ENCODE assay signal across 28 mouse cellular contexts in the genomic region with DNA sequence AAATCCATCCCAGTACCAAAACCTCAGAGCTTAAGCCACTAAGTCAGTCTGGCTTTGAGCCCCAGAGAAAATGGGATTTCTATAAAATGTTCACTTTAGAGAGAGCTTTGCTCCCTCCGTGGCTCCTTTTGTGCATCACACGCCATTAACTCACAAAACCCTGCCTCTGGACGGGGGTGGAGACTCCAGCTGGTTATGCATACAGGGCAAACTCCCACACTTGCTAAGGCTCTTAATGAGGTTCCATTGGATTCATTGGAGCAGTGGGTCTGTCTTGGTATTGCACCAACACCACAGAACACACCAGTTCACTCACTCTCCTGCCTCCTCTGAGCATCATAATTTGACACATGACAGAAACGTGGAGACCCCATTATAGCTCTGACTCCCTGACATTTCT.
A peak's percentile ranks its signal among the peaks of the same experiment; 100 is the strongest.
DNase-seq lines count a peak whose midpoint lies in the region; ATAC-seq and TF ChIP-seq lines count a peak whose summit lies in the region.
"Had no signal": no experiment of that assay in that cellular context is flagged by ENCODE, and none has a peak within 500 bp of the region (broad histone marks: within the 10 kb centered on the region; RNA-seq: fewer than 3 reads in every experiment).

No protein-coding gene starts in this region.

- TF ChIP-seq CTCF in Patski (IDR thresholded peaks at IDR 0.05), result no peak

- ATAC-seq in midbrain, embryonic 11.5 days (ENCODE audit: low FRiP score), result no peak
- ATAC-seq in midbrain, embryonic 13.5 days, result no peak
- no peak for ATAC-seq in Patski
- peak; percentile 65; the same call in 1 of the 2 replicates for ATAC-seq in limb, embryonic 14.5 days (ENCODE audit: low FRiP score, low read depth)
- ATAC-seq in hindbrain, embryonic 12.5 days (ENCODE audit: low FRiP score), result no peak
- ATAC-seq: CD4-positive, CD25-positive, alpha-beta regulatory T cell, adult 4 months; forebrain, embryonic 14.5 days; forebrain, embryonic 16.5 days had no signal

- H3K9me3 ChIP-seq in midbrain, embryonic 11.5 days (ENCODE audit: control insufficient read depth, low read length), result no peaks in the 10 kb centered on the region
- no peaks in the 10 kb centered on the region for H3K9me3 ChIP-seq in midbrain, embryonic 13.5 days
- 0 out of 2 replicates have a peak, but pooled peaks cover 3% of the 10 kb centered on the region for H3K9me3 ChIP-seq in limb, embryonic 14.5 days (ENCODE audit: control insufficient read depth, low read length)
- no peaks in the 10 kb centered on the region for H3K9me3 ChIP-seq in hindbrain, embryonic 12.5 days (replicated peaks)
- H3K9me3 ChIP-seq: embryonic facial prominence, embryonic 13.5 days; embryonic facial prominence, embryonic 15.5 days; G1E had no signal

- H3K27ac ChIP-seq in midbrain, embryonic 11.5 days (ENCODE audit: low read depth, low read length), result no peak overlapping the region
- H3K27ac ChIP-seq in midbrain, embryonic 13.5 days, result no peak overlapping the region
- H3K27ac ChIP-seq in limb, embryonic 14.5 days (replicated peaks; ENCODE audit: low read depth, low read length), result no peak overlapping the region
- no peak overlapping the region for H3K27ac ChIP-seq in hindbrain, embryonic 12.5 days
- H3K27ac ChIP-seq: embryonic facial prominence, embryonic 13.5 days; embryonic facial prominence, embryonic 15.5 days; forebrain, embryonic 10.5 days; forebrain, embryonic 12.5 days had no signal

- no peak overlapping the region for H3K9ac ChIP-seq in midbrain, embryonic 11.5 days (ENCODE audit: low read length)
- no peak overlapping the region for H3K9ac ChIP-seq in midbrain, embryonic 13.5 days (replicated peaks)
- H3K9ac ChIP-seq in limb, embryonic 14.5 days (ENCODE audit: low read depth, low read length, severe bottlenecking), result no peak overlapping the region
- no peak overlapping the region for H3K9ac ChIP-seq in hindbrain, embryonic 12.5 days
- H3K9ac ChIP-seq: embryonic facial prominence, embryonic 13.5 days; embryonic facial prominence, embryonic 15.5 days; forebrain, embryonic 12.5 days had no signal

- CTCF ChIA-PET in Patski (lab: Charles Lee), result interaction anchor here (1.7 kb wide), 1 partner anchor 14 kb away, joined by 4 read pairs; no protein-coding TSS in a partner anchor

- H3K4me3 ChIP-seq in midbrain, embryonic 11.5 days (ENCODE audit: low read depth, low read length), result no peak overlapping the region
- no peak overlapping the region for H3K4me3 ChIP-seq in midbrain, embryonic 13.5 days (replicated peaks)
- no peak overlapping the region for H3K4me3 ChIP-seq in limb, embryonic 14.5 days (replicated peaks; ENCODE audit: low read length)
- H3K4me3 ChIP-seq in hindbrain, embryonic 12.5 days, result no peak overlapping the region
- H3K4me3 ChIP-seq: embryonic facial prominence, embryonic 13.5 days; embryonic facial prominence, embryonic 15.5 days; erythroblast, embryonic 14.5 days; forebrain, embryonic 10.5 days; forebrain, embryonic 12.5 days had no signal

- peak; percentile 37 for DNase-seq in heart, adult 11 months
- DNase-seq in heart, postnatal 25 days (ENCODE audit: low spot score), result no peak
- peak; percentile 77 for DNase-seq in midbrain, embryonic 11.5 days (ENCODE audit: low spot score, missing footprints)
- DNase-seq in Patski (ENCODE audit: low read depth, low spot score), result peak; percentile 22
- DNase-seq in limb, embryonic 14.5 days (ENCODE audit: low spot score), result no peak
- DNase-seq: adrenal gland, adult 8-10 months; adrenal gland, postnatal 14 days; adrenal gland, postnatal 36 days; B cell, adult 2 months; cerebellum, adult 11 months; cerebellum, adult 18-20 months; cerebellum, adult 8-10 months; cerebellum, adult 9-11 months; cerebellum, postnatal 14 days; cerebellum, postnatal 36 days; embryo, embryonic 11 days had no signal

- H3K4me1 ChIP-seq in midbrain, embryonic 11.5 days (ENCODE audit: control insufficient read depth, insufficient read depth, low read length), result no peaks in the 10 kb centered on the region
- no peaks in the 10 kb centered on the region for H3K4me1 ChIP-seq in midbrain, embryonic 13.5 days (replicated peaks)
- H3K4me1 ChIP-seq in limb, embryonic 14.5 days (ENCODE audit: control insufficient read depth, insufficient read depth, low read length), result no peaks in the 10 kb centered on the region
- 0 out of 2 replicates have a peak, but pooled peaks cover 3% of the 10 kb centered on the region for H3K4me1 ChIP-seq in hindbrain, embryonic 12.5 days
- H3K4me1 ChIP-seq: embryonic facial prominence, embryonic 13.5 days; embryonic facial prominence, embryonic 15.5 days had no signal

- TF ChIP-seq POLR2A in limb, embryonic 14.5 days (IDR thresholded peaks at IDR 0.05; ENCODE audit: borderline replicate concordance, extremely low read depth, insufficient read depth, insufficient read length), result no peak

- POLR2A ChIA-PET in Patski (lab: Charles Lee), result no interaction called here

- intact Hi-C loops in heart, postnatal 25 days (cut with DNase I), result no loop called here

- 56% methylated on average over 4 of the region's 4 CpGs for WGBS in midbrain, embryonic 11.5 days
- 31% methylated on average over 4 of the region's 4 CpGs for WGBS in midbrain, embryonic 13.5 days
- WGBS in limb, embryonic 14.5 days, result 40% methylated on average over 4 of the region's 4 CpGs
- 67% methylated on average over 4 of the region's 4 CpGs for WGBS in hindbrain, embryonic 12.5 days

- no peaks in the 10 kb centered on the region for H3K27me3 ChIP-seq in midbrain, embryonic 11.5 days (ENCODE audit: control insufficient read depth, insufficient read depth, low read length)
- H3K27me3 ChIP-seq in midbrain, embryonic 13.5 days, result no peaks in the 10 kb centered on the region
- peaks cover 35% of the 10 kb centered on the region for H3K27me3 ChIP-seq in Patski
- no peaks in the 10 kb centered on the region for H3K27me3 ChIP-seq in limb, embryonic 14.5 days (ENCODE audit: control insufficient read depth, insufficient read depth, low read length)
- H3K27me3 ChIP-seq in hindbrain, embryonic 12.5 days, result no peaks in the 10 kb centered on the region
- H3K27me3 ChIP-seq: CH12.LX had no signal

- H3K36me3 ChIP-seq in midbrain, embryonic 11.5 days (ENCODE audit: control insufficient read depth, insufficient read depth, low read length), result no peaks in the 10 kb centered on the region
- H3K36me3 ChIP-seq in midbrain, embryonic 13.5 days, result no peaks in the 10 kb centered on the region
- H3K36me3 ChIP-seq in limb, embryonic 14.5 days (ENCODE audit: control insufficient read depth, insufficient read depth, low read length), result no peaks in the 10 kb centered on the region
- no peaks in the 10 kb centered on the region for H3K36me3 ChIP-seq in hindbrain, embryonic 12.5 days
- H3K36me3 ChIP-seq: embryonic facial prominence, embryonic 13.5 days; embryonic facial prominence, embryonic 15.5 days; forebrain, embryonic 10.5 days; forebrain, embryonic 12.5 days; G1E had no signal

- in situ Hi-C loops in Patski (cut with MboI; ENCODE audit: low pct_unique_long_range_greater_than_20kb), result no loop called here

- H3K4me2 ChIP-seq in midbrain, embryonic 11.5 days, result no peak overlapping the region
- H3K4me2 ChIP-seq in midbrain, embryonic 13.5 days (replicated peaks), result no peak overlapping the region
- H3K4me2 ChIP-seq in limb, embryonic 14.5 days (replicated peaks; ENCODE audit: low read depth, low read length, severe bottlenecking), result no peak overlapping the region
- H3K4me2 ChIP-seq in hindbrain, embryonic 12.5 days (replicated peaks), result no peak overlapping the region
- H3K4me2 ChIP-seq: embryonic facial prominence, embryonic 13.5 days; embryonic facial prominence, embryonic 15.5 days; forebrain, embryonic 12.5 days had no signal

Comparison
In these comparisons a context has a peak if more than half of its experiments do, and no peak if none do; other contexts are left out.
1. DNase-seq: peak in heart, adult 11 months (single experiment), midbrain, embryonic 11.5 days (single experiment) and Patski (single experiment); none in heart, postnatal 25 days (single experiment) and limb, embryonic 14.5 days (single experiment).